Mouse (Mus musculus) CH12.LX (cell line): ENCODE data around the gene Qser1.
"Not testable (repeated sequence)": the region's sequence is repeated elsewhere in the genome, so short reads cannot be mapped to it uniquely, and the experiment has no call there.

Source experiments
- CHD2 ChIP-seq: IDR thresholded peaks from 2 replicates; pipeline ENCODE4 v1.6.1; 2011; ENCODE audit warnings: low read length, improper control_type of control experiment
- CTCF ChIP-seq, 2 experiments: IDR thresholded peaks in 1 of 2; conservative IDR thresholded peaks in 1 of 2; 2 replicates each; pipeline ENCODE4 v1.5.1; 2011 to 2012; ENCODE audit warnings: low read depth in 2 of 2, low read length in 2 of 2, improper control_type of control experiment in 1 of 2, inconsistent platforms in 1 of 2, mild to moderate bottlenecking in 1 of 2, moderate library complexity in 1 of 2
- ELF1 ChIP-seq: IDR thresholded peaks from 2 replicates; pipeline ENCODE4 v1.6.1; 2014; ENCODE audit warnings: low read depth, mild to moderate bottlenecking, inconsistent platforms, low read length, improper control_type of control experiment
- IRF4 ChIP-seq: IDR thresholded peaks from 2 replicates; pipeline ENCODE4 v1.6.1; 2014; ENCODE audit warnings: low read depth, mild to moderate bottlenecking, inconsistent platforms, low read length, improper control_type of control experiment
- KAT2A ChIP-seq: IDR thresholded peaks from 2 replicates; pipeline ENCODE4 v1.6.1; 2012; ENCODE audit warnings: low read length, improper control_type of control experiment, inconsistent platforms; ENCODE audit not compliant: insufficient replicate concordance
- POLR2A ChIP-seq: IDR thresholded peaks from 2 replicates; pipeline ENCODE4 v1.6.1; 2011; ENCODE audit warnings: low read depth, mild to moderate bottlenecking, improper control_type of control experiment, low read length
- RAD21 ChIP-seq: IDR thresholded peaks from 2 replicates; pipeline ENCODE4 v1.6.1; 2011; ENCODE audit warnings: low read depth, mild to moderate bottlenecking, low read length, improper control_type of control experiment, moderate library complexity
- USF2 ChIP-seq: conservative IDR thresholded peaks from 2 replicates; pipeline ENCODE4 v1.6.1; 2011; ENCODE audit warnings: low read depth, low read length, improper control_type of control experiment

GRCm38 (mm10) chr2:104818763-104819162 is 2.2 kb upstream of the Qser1 start:
- not testable (repeated sequence) for TF ChIP-seq CHD2; ELF1; POLR2A; USF2; CTCF (conservative IDR thresholded peaks at IDR 0.05 in 1 of 2, IDR thresholded peaks at IDR 0.05 in 1 of 2; ENCODE audit: low read depth in 2 of 2, low read length in 2 of 2); RAD21; KAT2A; IRF4
